Mouse (Mus musculus) ES-CJ7 (cell line): ENCODE measurements around the gene Fntb.

Source experiments
- DNase-seq: peaks from one replicate; pipeline ENCODE4 v3.0.0; 2011; ENCODE audit warnings: low read depth, low spot score

The Fntb gene

GRCm38 (mm10) chr12:76886826-76887225, 121.4 kb downstream of the Fntb start:
- no peak for DNase-seq

- no peak for DNase-seq
These were observed 122.6 kb downstream of the Fntb start for GRCm38 (mm10) chr12:76887941-76888340.

- DNase-seq = peak; percentile 48
These were observed 124.2 kb downstream of the Fntb start for GRCm38 (mm10) chr12:76889404-76890184.

- DNase-seq = no peak
These were observed 125.8 kb downstream of the Fntb start for GRCm38 (mm10) chr12:76891160-76891559.

GRCm38 (mm10) chr12:76892910-76893695, 127.7 kb downstream of the Fntb start:
- no peak for DNase-seq

- peak; percentile 65 for DNase-seq
These were observed 129.6 kb downstream of the Fntb start for GRCm38 (mm10) chr12:76894792-76895559.

GRCm38 (mm10) chr12:76895777-76896176, 130.4 kb downstream of the Fntb start:
- peak; percentile 60 for DNase-seq

- no peak for DNase-seq
These were observed 131.2 kb downstream of the Fntb start for GRCm38 (mm10) chr12:76896566-76896965.

- DNase-seq = no peak
These were observed 131.6 kb downstream of the Fntb start for GRCm38 (mm10) chr12:76897006-76897405.

- no peak for DNase-seq
These were observed 132.8 kb downstream of the Fntb start for GRCm38 (mm10) chr12:76898141-76898540.

- no peak for DNase-seq
These were observed 134.0 kb downstream of the Fntb start for GRCm38 (mm10) chr12:76899261-76899975.

- DNase-seq = peak; percentile 97
These were observed 136.3 kb downstream of the Fntb start for GRCm38 (mm10) chr12:76901508-76902294.

GRCm38 (mm10) chr12:76906278-76906677, 140.9 kb downstream of the Fntb start:
- no peak for DNase-seq

GRCm38 (mm10) chr12:76909218-76909617, 143.8 kb downstream of the Fntb start:
- DNase-seq = no peak

- peak; percentile 91 for DNase-seq
These were observed 145.0 kb downstream of the Fntb start for GRCm38 (mm10) chr12:76910258-76910940.

GRCm38 (mm10) chr12:76911171-76911726, 145.9 kb downstream of the Fntb start:
- no peak for DNase-seq

GRCm38 (mm10) chr12:76912193-76912592, 146.8 kb downstream of the Fntb start:
- no peak for DNase-seq

- DNase-seq = peak; percentile 56
These were observed 150.8 kb downstream of the Fntb start for GRCm38 (mm10) chr12:76916163-76916562.

- DNase-seq = no peak
These were observed 152.7 kb downstream of the Fntb start for GRCm38 (mm10) chr12:76918113-76918512.

- peak; percentile 78 for DNase-seq
These were observed 153.5 kb downstream of the Fntb start for GRCm38 (mm10) chr12:76918855-76919254.
